22 mouse cellular contexts compared by ENCODE assay signal in genomic region chr14:30498202-30498601, GRCm38 (mm10). TPM values are rescaled to one million over a fixed set of nuclear protein-coding genes. Genes with fewer than 3 reads are reported as not detected.
DNase-seq lines count a peak whose midpoint lies in the region; ATAC-seq and TF ChIP-seq lines count a peak whose summit lies in the region.
"Had no signal": no experiment of that assay in that cellular context is flagged by ENCODE, and none has a peak within 500 bp of the region (broad histone marks: within the 10 kb centered on the region; RNA-seq: fewer than 3 reads in every experiment).

No protein-coding gene starts in this region.

- TF ChIP-seq RAD21 in MEL (IDR thresholded peaks at IDR 0.05; ENCODE audit: low read depth, low read length): no peak

- 52% methylated on average over 2 of the region's 2 CpGs for WGBS in heart, embryonic 15.5 days
- 85% methylated on average over 2 of the region's 2 CpGs for WGBS in heart, embryonic 11.5 days (ENCODE audit: insufficient replicate concordance)

- no peaks in the 10 kb centered on the region for H3K9me3 ChIP-seq in heart, embryonic 15.5 days (replicated peaks)
- no peaks in the 10 kb centered on the region for H3K9me3 ChIP-seq in heart, embryonic 11.5 days (replicated peaks; ENCODE audit: control insufficient read depth, low read length)
- no peaks in the 10 kb centered on the region for H3K9me3 ChIP-seq in MEL (replicated peaks; ENCODE audit: insufficient read depth, low read length)
- H3K9me3 ChIP-seq: forebrain, embryonic 10.5 days; limb, embryonic 10.5 days; liver, embryonic 15.5 days; midbrain, embryonic 12.5 days had no signal

- no peak overlapping the region for H3K4me3 ChIP-seq in heart, embryonic 15.5 days
- H3K4me3 ChIP-seq in heart, embryonic 11.5 days (ENCODE audit: low read depth, low read length): no peak overlapping the region
- H3K4me3 ChIP-seq in MEL (ENCODE audit: control insufficient read depth in 1 of 2, insufficient read depth in 1 of 2, low read depth in 2 of 2, low read length in 2 of 2): no peak overlapping the region
- H3K4me3 ChIP-seq: forebrain, embryonic 10.5 days; limb, embryonic 10.5 days; liver, embryonic 15.5 days; midbrain, embryonic 12.5 days had no signal

- TF ChIP-seq EP300 in MEL (IDR thresholded peaks at IDR 0.05; ENCODE audit: low read depth in 1 of 2, low read length in 2 of 2): no peak

- DNase-seq in MEL (ENCODE audit: low read depth, low spot score): peak; percentile 33
- DNase-seq in cerebellum, adult 11-12 months: peak; percentile 90
- DNase-seq in cerebellum, postnatal 10 days: peak; percentile 94 to 96
- DNase-seq in adrenal gland, adult (ENCODE audit: inconsistent age in 2 of 2, low spot score in 1 of 2): no peak
- DNase-seq in thymus, postnatal 4 days: no peak
- no peak for DNase-seq in kidney, adult 18-20 months
- DNase-seq: forebrain, postnatal 0 days; gastrocnemius, postnatal 14 days; heart, adult 18-20 months; kidney, postnatal 4 days; liver; retina, postnatal 1 day; right cerebral cortex, postnatal 25 days; spleen, adult 18-20 months had no signal

- H3K9ac ChIP-seq in heart, embryonic 15.5 days: no peak overlapping the region
- no peak overlapping the region for H3K9ac ChIP-seq in heart, embryonic 11.5 days (ENCODE audit: low read depth, low read length)
- no peak overlapping the region for H3K9ac ChIP-seq in MEL (ENCODE audit: control insufficient read depth, low read depth, low read length, poor library complexity, severe bottlenecking)
- H3K9ac ChIP-seq: forebrain, postnatal 0 days; liver, embryonic 15.5 days; midbrain, embryonic 12.5 days had no signal

- no peak for TF ChIP-seq POLR2A in MEL (IDR thresholded peaks at IDR 0.05; ENCODE audit: control insufficient read depth in 1 of 2, insufficient read depth in 1 of 2, low read depth in 1 of 2, low read length in 2 of 2, poor library complexity in 1 of 2)

- peaks cover 36% of the 10 kb centered on the region for H3K4me1 ChIP-seq in heart, embryonic 15.5 days (replicated peaks)
- peaks cover 31% of the 10 kb centered on the region for H3K4me1 ChIP-seq in heart, embryonic 11.5 days (ENCODE audit: control insufficient read depth, insufficient read depth, low read length)
- peaks cover 13 to 21% of the 10 kb centered on the region in 2 experiments; a peak in 3 of 4 replicates for H3K4me1 ChIP-seq in MEL (ENCODE audit: control insufficient read depth in 1 of 2, insufficient read depth in 2 of 2, low read length in 2 of 2)
- H3K4me1 ChIP-seq: forebrain, embryonic 10.5 days; limb, embryonic 10.5 days; midbrain, embryonic 12.5 days had no signal

- ATAC-seq in heart, embryonic 15.5 days (replicated peaks; ENCODE audit: insufficient number of reproducible peaks, insufficient read depth, low FRiP score, low read depth): no peak
- no peak for ATAC-seq in heart, embryonic 11.5 days (replicated peaks; ENCODE audit: insufficient number of reproducible peaks, low FRiP score, low TSS enrichment)
- ATAC-seq: forebrain, postnatal 0 days; hindbrain, embryonic 16.5 days; intestine, embryonic 16.5 days had no signal

- TF ChIP-seq CTCF in MEL (IDR thresholded peaks at IDR 0.05 in 2 of 3, conservative IDR thresholded peaks at IDR 0.05 in 1 of 3; ENCODE audit: control insufficient read depth in 1 of 3, insufficient read depth in 1 of 3, low read depth in 2 of 3, low read length in 3 of 3, poor library complexity in 1 of 3, severe bottlenecking in 1 of 3): no peak

- no peak overlapping the region for H3K4me2 ChIP-seq in heart, embryonic 15.5 days
- H3K4me2 ChIP-seq in heart, embryonic 11.5 days: no peak overlapping the region
- H3K4me2 ChIP-seq: liver, embryonic 15.5 days; midbrain, embryonic 12.5 days had no signal

- H3K79me2 ChIP-seq in MEL (ENCODE audit: control insufficient read depth, insufficient read depth, low read length, poor library complexity): peaks cover 6% of the 10 kb centered on the region

- H3K27me3 ChIP-seq in heart, embryonic 15.5 days: no peaks in the 10 kb centered on the region
- no peaks in the 10 kb centered on the region for H3K27me3 ChIP-seq in heart, embryonic 11.5 days (ENCODE audit: control insufficient read depth, insufficient read depth, low read length)
- no peaks in the 10 kb centered on the region for H3K27me3 ChIP-seq in MEL (ENCODE audit: control insufficient read depth in 1 of 2, insufficient read depth in 2 of 2, low read length in 2 of 2)
- H3K27me3 ChIP-seq: liver, embryonic 15.5 days; midbrain, embryonic 12.5 days had no signal

- H3K36me3 ChIP-seq in heart, embryonic 15.5 days: peaks cover 11% of the 10 kb centered on the region; the same call in 1 of the 2 replicates
- peaks cover 10% of the 10 kb centered on the region; the same call in 1 of the 2 replicates for H3K36me3 ChIP-seq in heart, embryonic 11.5 days (ENCODE audit: control insufficient read depth, insufficient read depth, low read length)
- H3K36me3 ChIP-seq in MEL (ENCODE audit: control insufficient read depth in 1 of 2, insufficient read depth in 2 of 2, low read length in 2 of 2): peaks cover 7 to 30% of the 10 kb centered on the region in 2 experiments

- H3K27ac ChIP-seq in heart, embryonic 15.5 days: peak overlapping the region; percentile 12; the same call in 1 of the 2 replicates
- no peak overlapping the region for H3K27ac ChIP-seq in heart, embryonic 11.5 days (ENCODE audit: low read depth, low read length)
- no peak overlapping the region for H3K27ac ChIP-seq in MEL (ENCODE audit: control insufficient read depth, low read depth, low read length)
- H3K27ac ChIP-seq: forebrain, embryonic 10.5 days; limb, embryonic 10.5 days; liver, embryonic 15.5 days; midbrain, embryonic 12.5 days had no signal

TF ChIP-seq in MEL, 35 proteins besides CTCF, POLR2A, EP300 and RAD21:
- TF ChIP-seq MYB (IDR thresholded peaks at IDR 0.05; ENCODE audit: low read depth, low read length) (no peak), SMC3 (IDR thresholded peaks at IDR 0.05; ENCODE audit: low read depth, low read length) (no peak), UBTF (IDR thresholded peaks at IDR 0.05; ENCODE audit: borderline replicate concordance, insufficient read depth, low read depth, low read length) (no peak)

RNA-seq across cellular contexts. Expression of gene Cacna1d, which starts 6.9 kb away (rescaled TPM):
- polyA plus RNA-seq in heart, embryonic 15.5 days (2015; fragmentation: Nextera tagmentation; extraction: Ambion mirVana): 5.3 and 7.2 TPM in 2 replicates
- 9.7 and 17.5 TPM in 2 replicates for polyA plus RNA-seq in heart, embryonic 11.5 days (2014; fragmentation: Nextera tagmentation; extraction: Ambion mirVana)
- not detected in 2 replicates for total RNA-seq in MEL (2012; rRNA removed)
- not detected for polyA plus RNA-seq in MEL (2012; ENCODE audit: insufficient read depth in 1 of 2, insufficient read length in 2 of 2, low read depth in 1 of 2, low replicate concordance in 2 of 2, missing spikeins in 1 of 2)

RNA-seq across cellular contexts. Expression of gene Dcp1a, which starts 18.9 kb away (rescaled TPM):
- 13.3 and 17.7 TPM in 2 replicates for polyA plus RNA-seq in heart, embryonic 15.5 days (2015; fragmentation: Nextera tagmentation; extraction: Ambion mirVana)
- 21.2 and 21.5 TPM in 2 replicates for polyA plus RNA-seq in heart, embryonic 11.5 days (2014; fragmentation: Nextera tagmentation; extraction: Ambion mirVana)
- 17.6 and 21.4 TPM in 2 replicates for total RNA-seq in MEL (2012; rRNA removed)
- polyA plus RNA-seq in MEL (2012; ENCODE audit: insufficient read depth in 1 of 2, insufficient read length in 2 of 2, low read depth in 1 of 2, low replicate concordance in 2 of 2, missing spikeins in 1 of 2): 10 to 100 TPM in 1 of 2 experiments, not detected in 1; 31.4 TPM

RNA-seq across cellular contexts. Expression of gene Tkt, which starts 50.0 kb away (rescaled TPM):
- 65.8 and 112 TPM in 2 replicates for polyA plus RNA-seq in heart, embryonic 15.5 days (2015; fragmentation: Nextera tagmentation; extraction: Ambion mirVana)
- 38.6 and 54.6 TPM in 2 replicates for polyA plus RNA-seq in heart, embryonic 11.5 days (2014; fragmentation: Nextera tagmentation; extraction: Ambion mirVana)
- 636 and 640 TPM in 2 replicates for total RNA-seq in MEL (2012; rRNA removed)
- polyA plus RNA-seq in MEL (2012; ENCODE audit: insufficient read depth in 1 of 2, insufficient read length in 2 of 2, low read depth in 1 of 2, low replicate concordance in 2 of 2, missing spikeins in 1 of 2): 1,000 to 10,000 TPM in 1 of 2 experiments, 100 to 1,000 TPM in 1; 115 to 1,273 TPM

Comparison
In these comparisons a context has a peak if more than half of its experiments do, and no peak if none do; other contexts are left out.
1. DNase-seq: peak in MEL (single experiment), cerebellum, adult 11-12 months (single experiment) and cerebellum, postnatal 10 days (2 of 2); none in adrenal gland, adult (0 of 2), thymus, postnatal 4 days (single experiment) and kidney, adult 18-20 months (single experiment).